Mouse (Mus musculus) MEL (cell line): ENCODE results near the gene Proca1.

Source experiments
- CTCF ChIP-seq, 3 experiments: IDR thresholded peaks in 2 of 3; conservative IDR thresholded peaks in 1 of 3; 2 replicates each; pipeline ENCODE4 v1.5.1; 2011 to 2012; ENCODE audit warnings: low read length in 3 of 3, low read depth in 2 of 3, mild to moderate bottlenecking in 2 of 3, improper control_type of control experiment in 1 of 3, inconsistent platforms in 1 of 3, mixed read lengths in 1 of 3, moderate library complexity in 1 of 3; ENCODE audit not compliant: control insufficient read depth in 1 of 3, insufficient read depth in 1 of 3, poor library complexity in 1 of 3, severe bottlenecking in 1 of 3
- GATA1 ChIP-seq: IDR thresholded peaks from 2 replicates; pipeline ENCODE4 v1.6.1; 2011; ENCODE audit warnings: low read depth, low read length, improper control_type of control experiment
- POLR2A ChIP-seq, 2 experiments: IDR thresholded peaks; 2 replicates each; pipeline ENCODE4 v1.6.1; 2011 to 2012; ENCODE audit warnings: low read length in 2 of 2, mild to moderate bottlenecking in 2 of 2, control low read depth in 1 of 2, improper control_type of control experiment in 1 of 2, low read depth in 1 of 2, moderate library complexity in 1 of 2; ENCODE audit not compliant: control insufficient read depth in 1 of 2, insufficient read depth in 1 of 2, poor library complexity in 1 of 2
- POLR2AphosphoS2 ChIP-seq: IDR thresholded peaks from 2 replicates; pipeline ENCODE4 v1.6.1; 2011; ENCODE audit warnings: low read length, improper control_type of control experiment

DNA sequence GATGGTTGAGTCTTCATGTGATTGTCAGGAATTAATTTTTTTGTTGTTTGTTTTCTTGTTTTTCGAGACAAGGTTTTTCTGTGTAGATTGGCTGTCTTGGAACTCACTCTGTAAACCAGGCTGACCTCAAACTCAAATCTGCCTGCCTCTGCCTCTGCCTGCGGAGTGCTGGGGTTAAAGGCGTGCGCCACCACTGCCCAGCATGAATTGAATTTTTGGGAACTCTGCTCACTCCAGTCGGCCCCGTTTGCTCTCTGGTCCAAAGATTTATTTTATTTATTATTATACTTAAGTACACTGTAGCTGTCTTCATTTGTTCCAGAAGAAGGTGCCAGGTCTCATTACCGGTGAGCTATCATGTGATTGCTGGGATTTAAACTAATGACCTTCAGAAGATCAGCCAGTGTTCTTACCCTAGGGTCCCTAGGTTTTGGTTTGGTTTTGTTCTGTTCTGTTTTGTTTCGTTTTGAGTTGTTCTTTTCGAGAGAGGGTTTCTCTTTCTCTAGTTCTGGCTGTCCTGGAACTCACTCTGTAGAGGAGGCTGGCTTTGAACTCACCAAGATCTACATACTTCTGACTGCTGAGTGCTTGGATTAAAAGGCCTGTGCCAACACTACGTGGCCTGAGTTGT lies 9.2 kb upstream of the Proca1 start:
- TF ChIP-seq POLR2A (IDR thresholded peaks at IDR 0.05; ENCODE audit: control insufficient read depth in 1 of 2, insufficient read depth in 1 of 2, low read depth in 1 of 2, low read length in 2 of 2, poor library complexity in 1 of 2) (no peak), GATA1 (no peak), POLR2AphosphoS2 (no peak), CTCF (IDR thresholded peaks at IDR 0.05 in 2 of 3, conservative IDR thresholded peaks at IDR 0.05 in 1 of 3; ENCODE audit: control insufficient read depth in 1 of 3, insufficient read depth in 1 of 3, low read depth in 2 of 3, low read length in 3 of 3, poor library complexity in 1 of 3, severe bottlenecking in 1 of 3) (0 out of 6 replicates have a peak, but pooled peaks of 1 of the 3 experiments have one; percentile 8)
